Comparison of ENCODE assay signal across 12 mouse cellular contexts in genomic region chr7:118806631-118807411, GRCm38 (mm10). TPM values are rescaled to one million over a fixed set of nuclear protein-coding genes. Genes with fewer than 3 reads are reported as not detected.
DNase-seq lines count a peak whose midpoint lies in the region; ATAC-seq lines count a peak whose summit lies in the region.
"Had no signal": no experiment of that assay in that cellular context is flagged by ENCODE, and none has a peak within 500 bp of the region (broad histone marks: within the 10 kb centered on the region; RNA-seq: fewer than 3 reads in every experiment).

No protein-coding gene starts in this region.

- H3K27ac ChIP-seq in lung, embryonic 15.5 days = peak overlapping the region; percentile 22
- H3K27ac ChIP-seq in heart, embryonic 15.5 days = peak overlapping the region; percentile 67
- H3K27ac ChIP-seq in midbrain, embryonic 15.5 days = peak overlapping the region; percentile 46

- 42% methylated on average over 16 of the region's 16 CpGs for WGBS in lung, embryonic 15.5 days
- 41% methylated on average over 16 of the region's 16 CpGs for WGBS in heart, embryonic 15.5 days
- WGBS in midbrain, embryonic 15.5 days = 46% methylated on average over 16 of the region's 16 CpGs

- 0 out of 2 replicates have a peak, but pooled peaks have one; percentile 17 for ATAC-seq in lung, embryonic 15.5 days (ENCODE audit: borderline replicate concordance, extremely low read depth, low FRiP score, low TSS enrichment)
- peak; percentile 68 for ATAC-seq in heart, embryonic 15.5 days (replicated peaks; ENCODE audit: insufficient number of reproducible peaks, insufficient read depth, low FRiP score, low read depth)
- ATAC-seq in midbrain, embryonic 15.5 days (replicated peaks) = peak; percentile 48; the same call in 1 of the 2 replicates

- H3K9me3 ChIP-seq in lung, embryonic 15.5 days = no peaks in the 10 kb centered on the region
- H3K9me3 ChIP-seq in heart, embryonic 15.5 days (replicated peaks) = no peaks in the 10 kb centered on the region
- H3K9me3 ChIP-seq in midbrain, embryonic 15.5 days = no peaks in the 10 kb centered on the region

- H3K9ac ChIP-seq in lung, embryonic 15.5 days = no peak overlapping the region
- H3K9ac ChIP-seq in heart, embryonic 15.5 days = no peak overlapping the region
- no peak overlapping the region for H3K9ac ChIP-seq in midbrain, embryonic 15.5 days

- no peaks in the 10 kb centered on the region for H3K27me3 ChIP-seq in lung, embryonic 15.5 days
- no peaks in the 10 kb centered on the region for H3K27me3 ChIP-seq in heart, embryonic 15.5 days
- H3K27me3 ChIP-seq in midbrain, embryonic 15.5 days (replicated peaks) = no peaks in the 10 kb centered on the region

- intact Hi-C loops in heart, postnatal 25 days (cut with DNase I) = no loop called here

- peak; percentile 96 for DNase-seq in heart, adult 11 months
- no peak for DNase-seq in heart, postnatal 25 days (ENCODE audit: low spot score)
- DNase-seq in lung, postnatal 4 days = no peak
- DNase-seq in urinary bladder, postnatal 36 days (ENCODE audit: low spot score in 2 of 2) = no peak
- no peak for DNase-seq in adrenal gland, postnatal 25 days
- DNase-seq: embryo, embryonic 11 days; lung, adult 18-20 months; right cerebral cortex, adult 18-20 months; thymus, adult 18-20 months had no signal

- peaks cover 13% of the 10 kb centered on the region for H3K4me1 ChIP-seq in lung, embryonic 15.5 days
- H3K4me1 ChIP-seq in heart, embryonic 15.5 days (replicated peaks) = peaks cover 12% of the 10 kb centered on the region
- peaks cover 12% of the 10 kb centered on the region for H3K4me1 ChIP-seq in midbrain, embryonic 15.5 days

- H3K4me3 ChIP-seq in lung, embryonic 15.5 days = no peak overlapping the region
- no peak overlapping the region for H3K4me3 ChIP-seq in heart, embryonic 15.5 days
- H3K4me3 ChIP-seq in midbrain, embryonic 15.5 days = no peak overlapping the region

- peaks cover 12% of the 10 kb centered on the region for H3K36me3 ChIP-seq in lung, embryonic 15.5 days
- peaks cover 14% of the 10 kb centered on the region for H3K36me3 ChIP-seq in heart, embryonic 15.5 days
- peaks cover 11% of the 10 kb centered on the region; the same call in 1 of the 2 replicates for H3K36me3 ChIP-seq in midbrain, embryonic 15.5 days (replicated peaks)

- H3K4me2 ChIP-seq in lung, embryonic 15.5 days = no peak overlapping the region
- H3K4me2 ChIP-seq in heart, embryonic 15.5 days = no peak overlapping the region
- H3K4me2 ChIP-seq in midbrain, embryonic 15.5 days = no peak overlapping the region

RNA-seq across cellular contexts. Expression of gene Iqck, which starts 48.7 kb away (rescaled TPM):
- under 1 TPM; 0.44 to 0.64 TPM for total RNA-seq in heart, postnatal 25 days (2021)
- 3.2 and 3.7 TPM in 2 replicates for polyA plus RNA-seq in lung, embryonic 15.5 days (2015; fragmentation: Nextera tagmentation; extraction: Ambion mirVana)
- 1.0 and 1.5 TPM in 2 replicates for polyA plus RNA-seq in heart, embryonic 15.5 days (2015; fragmentation: Nextera tagmentation; extraction: Ambion mirVana)
- 4.4 and 4.9 TPM in 2 replicates for polyA plus RNA-seq in midbrain, embryonic 15.5 days (2015; fragmentation: Nextera tagmentation; extraction: Ambion mirVana)
- total RNA-seq in adrenal gland, postnatal 25 days (2021) = 18.9 and 21.2 TPM in 2 replicates

RNA-seq across cellular contexts. Expression of gene Knop1, which starts 49.2 kb away (rescaled TPM):
- 10 to 100 TPM; 14.6 to 15.3 TPM for total RNA-seq in heart, postnatal 25 days (2021)
- polyA plus RNA-seq in lung, embryonic 15.5 days (2015; fragmentation: Nextera tagmentation; extraction: Ambion mirVana) = 76.1 and 82.1 TPM in 2 replicates
- polyA plus RNA-seq in heart, embryonic 15.5 days (2015; fragmentation: Nextera tagmentation; extraction: Ambion mirVana) = 48.9 and 52.0 TPM in 2 replicates
- polyA plus RNA-seq in midbrain, embryonic 15.5 days (2015; fragmentation: Nextera tagmentation; extraction: Ambion mirVana) = 69.0 and 70.6 TPM in 2 replicates
- 63.8 and 70.1 TPM in 2 replicates for total RNA-seq in adrenal gland, postnatal 25 days (2021)

Comparison
In these comparisons a context has a peak if more than half of its experiments do, and no peak if none do; other contexts are left out.
1. ATAC-seq: peak in every context shown above with its lines; median percentile 68 in heart, embryonic 15.5 days; 48 in midbrain, embryonic 15.5 days; 17 in lung, embryonic 15.5 days.